Mouse (Mus musculus) thymus, postnatal 0 days (tissue): ENCODE data around the gene Abat. TPM values are rescaled to one million over a fixed set of nuclear protein-coding genes. Genes with fewer than 3 reads are reported as not detected.

ENCODE experiments used
- DNase-seq: peaks from one replicate; pipeline ENCODE4 v3.0.0-alpha.2; 2015; ENCODE audit warnings: low spot score
- polyA plus RNA-seq: library from polyadenylated mRNA; unstranded; fragments of >200 nt; fragmentation: Nextera tagmentation; extraction: Ambion mirVana; gene quantifications from 2 replicates; pipeline ENCODE4 v1.2.1, GENCODE M21; 2015

Abat gene
- polyA plus RNA-seq, 1 experiment from 2014 or later, result 9.3 TPM

DNA sequence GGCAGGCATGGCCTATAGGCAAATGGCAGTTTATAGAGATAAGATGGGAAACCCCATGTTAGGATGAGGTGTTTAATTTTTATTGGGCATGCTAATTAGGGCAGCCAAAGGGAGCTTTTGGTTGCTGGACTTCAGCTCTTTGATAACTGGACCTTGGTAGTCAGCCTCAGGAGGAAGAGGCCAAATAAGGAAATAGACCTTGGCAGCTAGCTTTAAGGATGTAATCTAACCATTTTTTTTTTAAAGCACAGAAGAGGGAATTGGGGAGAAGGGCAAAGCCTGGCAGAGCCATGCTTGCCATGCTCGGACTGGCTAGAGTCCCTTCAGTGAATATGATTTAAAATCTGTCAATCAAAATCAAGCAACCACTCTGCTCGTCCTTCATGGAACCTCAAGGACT lies 117.2 kb downstream of the Abat start:
- DNase-seq, result no peak

DNA sequence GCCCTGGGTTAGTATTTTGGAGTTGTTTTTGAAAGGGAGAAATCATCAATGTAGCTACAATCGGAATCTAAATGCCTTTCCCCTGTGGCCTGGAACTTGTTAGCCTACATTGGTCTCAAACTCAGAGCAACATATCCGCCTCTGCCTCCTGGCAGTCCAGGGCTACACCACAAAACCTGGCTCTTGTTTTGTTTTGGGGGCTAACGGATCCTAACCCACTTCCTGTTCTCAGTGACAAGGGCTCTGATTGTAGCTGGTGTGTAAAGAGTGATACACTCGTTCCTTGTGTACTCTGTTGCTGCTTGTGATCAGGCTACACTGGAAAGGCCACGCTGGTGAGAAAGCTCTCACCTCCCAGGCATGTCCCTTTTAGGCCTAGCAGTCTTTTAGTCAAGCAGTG lies 118.2 kb downstream of the Abat start:
- DNase-seq, result peak; percentile 76

DNA sequence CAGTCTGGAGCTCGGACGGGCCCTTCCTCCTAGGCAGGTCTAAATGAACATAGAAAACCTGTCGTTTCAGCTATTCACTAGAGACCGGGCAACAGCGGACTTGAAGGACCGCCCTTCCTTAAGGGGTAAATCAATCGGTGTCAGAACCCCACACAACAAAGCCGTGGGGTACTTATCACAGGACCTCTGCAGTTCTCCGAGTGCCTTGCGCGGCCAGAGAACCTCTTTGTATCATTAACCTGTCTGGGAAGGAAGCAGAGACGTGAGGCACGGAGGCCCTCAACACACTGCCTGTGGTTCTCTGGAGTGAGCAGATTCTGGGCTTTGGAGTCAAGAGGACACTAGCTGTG lies 123.6 kb downstream of the Abat start:
- no peak for DNase-seq

DNA sequence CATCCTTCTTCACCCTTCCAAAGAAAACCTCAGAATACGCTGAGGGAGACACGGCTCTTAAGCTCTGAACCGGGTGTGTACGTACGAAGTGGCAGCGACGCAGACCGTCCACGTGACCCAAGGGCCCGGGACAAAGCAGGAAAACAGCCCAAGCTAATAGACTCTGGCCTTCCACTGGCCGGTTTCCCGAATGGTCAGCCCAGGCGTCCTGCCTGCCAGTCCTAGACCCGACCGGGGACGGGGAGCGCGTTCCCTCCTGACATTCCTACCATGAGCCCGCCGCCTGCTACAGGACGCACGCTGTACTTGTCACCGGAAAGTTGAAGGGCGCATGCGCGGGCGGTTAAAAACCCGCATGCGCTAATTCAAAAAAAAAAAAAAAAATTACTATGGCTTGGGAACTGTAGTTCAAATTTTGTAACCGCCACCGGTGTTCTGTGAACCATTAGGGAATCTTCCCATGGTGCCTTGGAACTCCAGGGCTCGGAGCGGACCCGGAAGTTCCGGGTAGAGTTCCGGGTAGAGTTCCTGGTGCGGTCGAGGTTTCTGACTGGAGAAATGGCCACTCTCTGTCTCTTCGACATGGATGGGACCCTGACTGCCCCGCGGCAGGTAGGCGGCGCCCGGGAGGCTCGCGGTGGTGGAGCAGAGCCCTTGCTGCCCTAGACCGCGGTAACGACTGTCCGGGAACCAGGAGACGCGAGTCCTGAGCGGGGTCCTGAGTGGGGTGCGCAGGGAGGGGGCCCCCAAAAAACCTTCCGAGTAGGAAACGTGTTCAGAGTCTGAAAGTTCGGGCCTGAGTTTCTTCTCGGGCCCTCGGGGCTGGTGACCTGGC lies 124.2 kb downstream of the Abat start, which contains the start of the genes Pmm2 and Tmem186:
TSS of gene Pmm2 (plus strand) at position 458 of the 835 bp plus-strand sequence.
TSS of gene Tmem186 (minus strand) at position 496 of the 835 bp plus-strand sequence.
- peak; percentile 84 for DNase-seq

- DNase-seq, result no peak
These were observed 124.9 kb downstream of the Abat start for GRCm38 (mm10) chr16:8638131-8638530.

DNA sequence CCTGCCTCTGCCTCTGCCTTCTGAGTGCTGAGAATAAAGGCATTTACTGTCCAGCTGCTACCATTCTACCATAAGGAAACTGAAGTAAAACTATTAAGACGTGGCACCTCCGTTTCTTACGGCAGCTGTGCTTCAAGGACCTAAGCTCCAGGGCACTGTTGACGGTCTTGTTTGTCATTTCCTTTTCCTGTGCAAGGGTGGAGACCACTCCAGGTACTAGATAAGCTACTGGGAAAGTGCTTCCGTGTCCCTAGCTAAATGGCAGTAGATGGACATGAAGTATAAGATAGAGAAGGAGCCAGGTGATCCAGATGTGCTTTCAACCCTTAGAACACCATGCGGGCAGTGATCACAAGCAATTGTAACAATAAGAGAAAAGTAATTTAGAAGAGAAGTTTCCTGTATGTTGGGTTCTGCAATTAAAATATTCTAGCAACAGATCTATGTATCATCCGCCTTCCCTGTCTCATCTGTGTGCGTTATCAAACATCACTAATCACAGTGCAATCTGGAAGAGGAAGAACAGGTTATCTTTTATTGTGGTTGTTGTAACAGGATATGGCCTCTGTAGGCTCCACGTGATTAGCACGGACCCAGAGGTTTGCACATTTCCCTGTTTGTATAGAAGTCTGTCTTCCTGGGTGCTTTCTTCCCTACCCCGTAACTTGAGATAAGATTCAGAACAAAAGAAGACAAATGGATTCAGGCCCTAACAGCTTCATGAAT lies 126.4 kb downstream of the Abat start:
- no peak for DNase-seq

DNA sequence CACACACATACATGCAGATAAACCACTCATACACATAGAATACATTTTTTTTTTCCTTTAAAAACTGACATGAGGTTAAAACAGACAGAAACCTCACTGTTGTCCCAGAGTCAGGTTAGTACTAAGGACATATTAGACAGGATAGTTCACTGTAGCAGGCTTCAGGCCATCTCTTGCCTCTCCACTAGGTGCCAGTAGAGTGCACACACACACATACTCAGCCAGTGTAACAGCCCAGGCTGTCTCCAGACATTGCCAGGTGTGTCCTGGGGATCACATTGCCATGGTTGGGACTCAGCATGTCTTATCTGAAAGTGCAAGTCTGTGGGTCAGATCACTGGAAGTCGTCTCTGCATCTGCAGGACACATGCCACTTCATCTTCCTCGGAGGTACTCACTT lies 130.6 kb downstream of the Abat start:
- peak; percentile 42 for DNase-seq

DNA sequence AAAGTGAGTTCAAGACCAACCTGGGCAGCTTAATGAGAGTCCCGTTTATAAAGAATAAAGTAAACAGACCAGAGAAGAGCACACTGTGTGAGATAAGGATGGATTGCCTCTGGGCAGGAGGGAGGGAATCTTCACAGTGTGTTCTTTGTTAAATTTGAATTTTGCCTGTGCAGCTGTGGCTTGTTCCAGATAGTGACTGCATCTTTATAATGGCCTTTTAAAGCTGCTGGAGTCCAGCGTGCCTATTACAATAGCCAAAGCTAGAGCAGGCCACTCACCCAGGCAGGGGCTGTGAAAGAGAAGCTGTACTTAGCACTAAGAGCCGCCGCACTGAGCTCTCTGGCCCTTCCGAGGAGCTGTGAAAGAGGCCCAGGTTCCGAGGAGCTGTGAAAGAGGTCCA lies 132.3 kb downstream of the Abat start:
- DNase-seq, result no peak

GRCm38 (mm10) chr16:8650007-8650406 lies 136.8 kb downstream of the Abat start:
- no peak for DNase-seq

- DNase-seq, result no peak
These were observed 141.9 kb downstream of the Abat start for GRCm38 (mm10) chr16:8655108-8655507.

- DNase-seq, result no peak
These were observed 142.4 kb downstream of the Abat start for GRCm38 (mm10) chr16:8655599-8655998.

DNA sequence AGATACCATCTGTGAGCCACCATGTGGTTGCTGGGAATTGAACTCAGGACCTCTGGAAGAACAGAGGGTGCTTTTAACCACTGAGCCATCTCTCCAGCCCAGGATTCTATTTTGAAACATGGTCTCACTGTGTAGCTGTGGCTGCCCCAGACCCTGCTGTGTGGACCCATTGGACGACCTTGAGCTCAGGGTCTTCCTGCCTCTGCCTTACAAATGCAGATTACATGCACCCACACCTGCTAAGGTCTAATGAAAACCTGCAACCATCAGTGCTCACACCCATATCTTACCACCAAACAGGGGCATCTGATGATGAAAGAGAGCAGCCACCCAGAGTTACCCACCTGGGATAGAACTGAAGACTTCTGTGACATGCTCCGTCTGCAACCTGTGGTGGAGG lies 143.0 kb downstream of the Abat start:
- no peak for DNase-seq

GRCm38 (mm10) chr16:8658349-8658748 lies 145.1 kb downstream of the Abat start:
- DNase-seq, result no peak

DNA sequence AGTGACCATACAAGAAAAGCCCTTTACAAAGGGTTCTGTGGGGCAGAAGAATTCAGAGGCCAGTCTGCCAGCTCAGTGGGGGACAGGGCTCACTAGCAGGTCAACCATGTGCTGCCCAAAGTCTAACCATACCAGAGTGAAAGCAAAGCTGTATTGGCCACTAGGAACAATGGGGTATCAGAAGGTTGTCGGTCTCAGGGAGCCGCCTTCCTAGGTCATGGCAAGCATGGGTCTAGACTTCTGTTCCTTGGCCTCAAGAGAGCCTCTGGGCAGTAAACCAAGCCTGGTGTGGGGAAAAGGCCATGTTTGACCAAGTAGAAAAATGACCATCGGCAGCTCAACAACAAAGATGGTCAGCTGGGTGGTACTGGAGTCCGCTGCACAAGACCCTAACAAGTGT lies 145.5 kb downstream of the Abat start:
- DNase-seq, result no peak

- DNase-seq, result no peak
These were observed 149.8 kb downstream of the Abat start for GRCm38 (mm10) chr16:8663022-8663421.

GRCm38 (mm10) chr16:8663606-8664539 lies 150.6 kb downstream of the Abat start:
- DNase-seq, result no peak

DNA sequence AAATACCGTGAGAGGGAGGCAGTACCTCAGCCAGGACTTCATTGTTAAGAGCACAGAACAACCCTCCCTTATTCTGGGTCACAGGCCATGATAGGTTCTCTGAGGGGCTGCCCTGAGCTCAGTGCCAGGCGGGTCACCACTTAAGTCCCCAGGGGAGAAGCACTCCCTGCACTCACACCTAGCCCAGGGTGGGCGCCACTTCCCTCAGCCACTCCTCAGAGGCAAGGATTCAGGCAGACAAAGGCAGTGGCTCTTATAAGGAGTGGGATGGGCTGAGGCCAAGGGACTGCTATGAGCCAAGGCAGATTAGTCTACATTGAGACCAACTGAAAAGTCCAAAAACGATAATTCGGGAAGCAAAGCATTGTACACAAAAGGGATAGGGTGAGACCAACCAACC lies 152.1 kb downstream of the Abat start:
- no peak for DNase-seq

- no peak for DNase-seq
These were observed 153.2 kb downstream of the Abat start for GRCm38 (mm10) chr16:8666452-8666851.

DNA sequence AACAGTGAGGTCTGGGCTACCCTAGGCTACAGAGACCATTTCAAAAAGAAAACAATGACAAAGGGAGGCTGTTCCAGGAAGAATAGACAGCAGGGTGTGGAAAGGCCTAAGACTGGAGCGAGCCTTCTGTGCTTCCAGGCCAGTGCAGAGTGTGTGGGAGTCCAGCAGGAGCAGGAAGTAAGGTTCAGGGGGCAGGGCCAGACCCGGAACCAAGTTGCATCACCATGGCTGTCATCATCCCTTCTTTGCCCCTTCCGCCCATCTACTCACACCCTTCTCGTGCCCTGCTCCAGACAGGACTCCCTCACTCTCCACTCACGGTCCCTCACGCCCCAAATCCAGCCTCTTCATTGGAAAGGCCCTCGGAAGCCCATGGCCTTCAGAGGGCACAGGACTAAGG lies 154.0 kb downstream of the Abat start:
- DNase-seq, result no peak

DNA sequence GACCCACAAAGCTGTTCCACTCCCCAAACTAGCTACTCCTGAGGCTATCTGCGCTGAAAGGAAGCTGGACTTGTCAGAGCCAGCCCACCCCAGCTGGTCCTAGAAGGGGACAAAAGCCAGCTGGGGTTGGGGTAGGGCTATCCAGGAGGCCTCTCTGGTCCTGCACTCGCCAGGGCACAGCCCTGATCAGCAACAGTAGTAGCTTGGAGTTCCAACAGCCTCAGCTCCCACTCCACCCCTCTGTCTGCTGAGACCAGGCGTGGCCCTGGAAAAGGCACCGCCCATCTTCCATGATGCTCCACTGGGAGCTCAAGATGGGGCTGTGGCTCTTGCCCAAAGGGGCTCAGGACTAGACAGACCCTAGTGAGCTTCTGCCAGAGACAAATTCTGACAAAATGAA lies 154.6 kb downstream of the Abat start:
- DNase-seq, result no peak

DNA sequence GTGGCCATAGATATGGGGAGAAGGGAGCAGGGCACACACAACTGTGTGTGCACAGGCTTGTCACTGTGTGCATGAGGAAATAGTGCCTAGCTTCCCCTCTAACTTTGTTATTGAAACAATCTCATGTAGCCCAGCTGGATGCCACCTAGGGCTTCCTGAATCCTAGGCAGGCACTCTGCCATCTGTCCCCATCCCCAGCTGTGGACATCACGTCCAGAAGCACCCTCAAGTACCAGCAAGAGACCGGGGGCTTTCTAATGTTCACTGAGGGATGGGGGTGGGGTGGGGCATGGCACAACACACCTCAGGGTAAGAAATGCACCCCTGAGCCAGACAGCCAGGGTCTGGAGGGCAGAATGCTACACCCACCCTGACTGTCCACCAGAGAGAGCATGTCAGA lies 155.2 kb downstream of the Abat start:
- DNase-seq, result no peak

- no peak for DNase-seq
These were observed 156.2 kb downstream of the Abat start for GRCm38 (mm10) chr16:8669432-8669831.
